8 mouse cellular contexts compared by ENCODE assay signal in genomic region chr10:126961757-126962156, GRCm38 (mm10). TPM values are rescaled to one million over a fixed set of nuclear protein-coding genes. Genes with fewer than 3 reads are reported as not detected.
DNase-seq lines count a peak whose midpoint lies in the region; ATAC-seq and TF ChIP-seq lines count a peak whose summit lies in the region.

No protein-coding gene starts in this region.

- H3K36me3 ChIP-seq in myocyte (ENCODE audit: control insufficient read depth, insufficient read depth), result no peaks in the 10 kb centered on the region

- H3K27me3 ChIP-seq in myocyte (ENCODE audit: control insufficient read depth, insufficient read depth, insufficient read length), result no peaks in the 10 kb centered on the region

- H3ac ChIP-seq in myocyte (ENCODE audit: control insufficient read depth, insufficient read length), result no peak overlapping the region

- no peak overlapping the region for H3K4me3 ChIP-seq in myocyte

- peak; percentile 43 for DNase-seq in ovary, postnatal 36 days (ENCODE audit: low spot score)
- no peak for DNase-seq in ovary, adult 18-20 months (ENCODE audit: low spot score)
- peak; percentile 95 to 97 for DNase-seq in cerebellum, postnatal 14 days
- DNase-seq in heart, adult 9 months (ENCODE audit: low spot score in 2 of 2), result peak; percentile 67 to 79
- DNase-seq in kidney, postnatal 14 days, result peak; percentile 44
- no peak for DNase-seq in thymus, postnatal 25 days

- no peak for TF ChIP-seq POLR2A in myocyte (IDR thresholded peaks at IDR 0.05; ENCODE audit: insufficient read length, low read depth)

- H3K4me2 ChIP-seq in myocyte (ENCODE audit: low read depth), result peak overlapping the region; percentile 69

- no peaks in the 10 kb centered on the region for H3K79me2 ChIP-seq in myocyte (ENCODE audit: control insufficient read depth, insufficient read depth)

- no peak for ATAC-seq in monocyte, adult 5-6 weeks (replicated peaks; ENCODE audit: insufficient number of reproducible peaks, low FRiP score, low TSS enrichment, poor library complexity, severe bottlenecking)

TF ChIP-seq in myocyte, 11 proteins besides CTCF, POLR2A, EP300 and RAD21:
- TF ChIP-seq MAX (IDR thresholded peaks at IDR 0.05; ENCODE audit: low read depth) (no peak), USF1 (IDR thresholded peaks at IDR 0.05; ENCODE audit: low read depth) (peak; percentile 54)

RNA-seq across cellular contexts. Expression of gene Ctdsp2, which starts 16.8 kb away (rescaled TPM):
- polyA plus RNA-seq in myocyte (2012; fragmentation: generic; extraction: Trizol), result 65.0 TPM
- 36.2 to 38.6 TPM (median 37.6 TPM) in 3 replicates for total RNA-seq in monocyte, adult 5-6 weeks (2017)

RNA-seq across cellular contexts. Expression of gene Avil, which starts 38.8 kb away (rescaled TPM):
- 33.3 TPM for polyA plus RNA-seq in myocyte (2012; fragmentation: generic; extraction: Trizol)
- 1.1 to 13.0 TPM (median 4.4 TPM) in 3 replicates for total RNA-seq in monocyte, adult 5-6 weeks (2017)

Comparison
In these comparisons a context has a peak if more than half of its experiments do, and no peak if none do; other contexts are left out.
1. DNase-seq: peak in ovary, postnatal 36 days (single experiment), cerebellum, postnatal 14 days (2 of 2), heart, adult 9 months (2 of 2) and kidney, postnatal 14 days (single experiment); none in ovary, adult 18-20 months (single experiment) and thymus, postnatal 25 days (single experiment).